Mouse (Mus musculus) E14TG2a.4 (cell line): ENCODE measurements around the gene Usp5.

Experiments used
- CTCF ChIP-seq: conservative IDR thresholded peaks from 2 replicates; pipeline ENCODE4 v1.5.1; 2014; ENCODE audit warnings: low read length
- NANOG ChIP-seq: IDR thresholded peaks from 2 replicates; pipeline ENCODE4 v1.6.1; 2014; ENCODE audit warnings: borderline replicate concordance, low read length, mixed read lengths

GRCm38 (mm10) chr6:124857840-124858530, 28.7 kb upstream of the Usp5 start:
- TF ChIP-seq CTCF (no peak), NANOG (no peak)
